Comparison of ENCODE assay signal across 8 mouse cellular contexts in the genomic region with DNA sequence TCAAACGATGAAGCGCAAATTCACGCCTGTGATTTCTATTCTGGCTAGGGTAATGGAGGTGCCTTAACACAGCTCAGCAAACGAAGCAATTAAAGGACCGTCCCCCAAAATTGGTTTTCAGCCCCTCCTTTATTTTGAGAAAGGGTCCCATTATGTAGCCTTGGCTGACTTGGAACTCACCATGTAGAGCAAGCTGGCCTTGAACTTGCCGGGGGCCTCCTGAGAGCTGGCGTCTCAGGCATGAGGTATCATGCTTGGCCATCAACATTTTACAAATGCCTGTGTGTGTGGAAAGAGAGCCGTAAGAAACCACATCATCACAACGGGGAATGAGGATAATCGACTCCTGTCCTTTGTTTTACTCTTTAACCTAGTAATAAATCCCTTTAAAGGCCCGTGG. TPM values are rescaled to one million over a fixed set of nuclear protein-coding genes. Genes with fewer than 3 reads are reported as not detected.
DNase-seq lines count a peak whose midpoint lies in the region; ATAC-seq lines count a peak whose summit lies in the region.

No protein-coding gene starts in this region.

- H3K4me3 ChIP-seq in heart, embryonic 16.5 days (ENCODE audit: low read length), result no peak overlapping the region; the same call in 1 of the 2 replicates
- H3K4me3 ChIP-seq in embryonic facial prominence, embryonic 15.5 days (replicated peaks), result peak overlapping the region; percentile 30; the same call in 1 of the 2 replicates
- H3K4me3 ChIP-seq in limb, embryonic 10.5 days, result peak overlapping the region; percentile 35
- H3K4me3 ChIP-seq in neural tube, embryonic 11.5 days (ENCODE audit: low read depth, low read length), result no peak overlapping the region

- no peak for DNase-seq in heart, postnatal 36 days
- DNase-seq in limb, embryonic 10.5 days (ENCODE audit: low spot score), result no peak
- DNase-seq in neural tube, embryonic 11.5 days (ENCODE audit: low spot score), result no peak
- DNase-seq in thymus, adult 18-20 months, result no peak
- DNase-seq in adrenal gland, adult (ENCODE audit: inconsistent age in 2 of 2, low spot score in 1 of 2), result no peak
- no peak for DNase-seq in cerebellum, postnatal 36 days

- H3K27ac ChIP-seq in heart, embryonic 16.5 days (ENCODE audit: low read length), result peak overlapping the region; percentile 46; the same call in 1 of the 2 replicates
- peak overlapping the region; percentile 56; the same call in 1 of the 2 replicates for H3K27ac ChIP-seq in embryonic facial prominence, embryonic 15.5 days (replicated peaks)
- peak overlapping the region; percentile 91 for H3K27ac ChIP-seq in limb, embryonic 10.5 days
- H3K27ac ChIP-seq in neural tube, embryonic 11.5 days (ENCODE audit: low read depth, low read length), result no peak overlapping the region

- H3K36me3 ChIP-seq in heart, embryonic 16.5 days (ENCODE audit: control insufficient read depth, insufficient read depth), result peaks cover 3% of the 10 kb centered on the region; the same call in 1 of the 2 replicates
- H3K36me3 ChIP-seq in embryonic facial prominence, embryonic 15.5 days, result no peaks in the 10 kb centered on the region
- no peaks in the 10 kb centered on the region for H3K36me3 ChIP-seq in limb, embryonic 10.5 days
- H3K36me3 ChIP-seq in neural tube, embryonic 11.5 days (ENCODE audit: control insufficient read depth, insufficient read depth, low read length), result no peaks in the 10 kb centered on the region

- no peak for ATAC-seq in heart, embryonic 16.5 days (replicated peaks; ENCODE audit: extremely low read depth, insufficient read depth, low FRiP score)
- no peak for ATAC-seq in embryonic facial prominence, embryonic 15.5 days (ENCODE audit: insufficient number of reproducible peaks, low FRiP score, low TSS enrichment, low read depth)
- no peak for ATAC-seq in neural tube, embryonic 11.5 days (ENCODE audit: insufficient read depth, low FRiP score, low TSS enrichment)

- no peaks in the 10 kb centered on the region for H3K27me3 ChIP-seq in heart, embryonic 16.5 days (ENCODE audit: control insufficient read depth, insufficient read depth, low read length)
- no peaks in the 10 kb centered on the region for H3K27me3 ChIP-seq in embryonic facial prominence, embryonic 15.5 days
- H3K27me3 ChIP-seq in limb, embryonic 10.5 days (ENCODE audit: low read depth, poor library complexity, severe bottlenecking), result no peaks in the 10 kb centered on the region
- H3K27me3 ChIP-seq in neural tube, embryonic 11.5 days (ENCODE audit: control insufficient read depth, insufficient read depth, low read length), result no peaks in the 10 kb centered on the region

- peak overlapping the region; percentile 63 for H3K4me2 ChIP-seq in heart, embryonic 16.5 days (ENCODE audit: low read depth, low read length)
- peak overlapping the region; percentile 46 for H3K4me2 ChIP-seq in embryonic facial prominence, embryonic 15.5 days (replicated peaks)
- peak overlapping the region; percentile 39; the same call in 1 of the 2 replicates for H3K4me2 ChIP-seq in neural tube, embryonic 11.5 days (ENCODE audit: low read depth)

- H3K9me3 ChIP-seq in heart, embryonic 16.5 days (replicated peaks; ENCODE audit: control insufficient read depth, low read length), result no peaks in the 10 kb centered on the region; the same call in 1 of the 2 replicates
- H3K9me3 ChIP-seq in embryonic facial prominence, embryonic 15.5 days (replicated peaks), result no peaks in the 10 kb centered on the region
- H3K9me3 ChIP-seq in limb, embryonic 10.5 days (replicated peaks), result no peaks in the 10 kb centered on the region
- H3K9me3 ChIP-seq in neural tube, embryonic 11.5 days (ENCODE audit: control insufficient read depth, low read length), result no peaks in the 10 kb centered on the region

- H3K9ac ChIP-seq in heart, embryonic 16.5 days (ENCODE audit: low read length), result peak overlapping the region; percentile 38; the same call in 1 of the 2 replicates
- H3K9ac ChIP-seq in embryonic facial prominence, embryonic 15.5 days, result no peak overlapping the region
- H3K9ac ChIP-seq in neural tube, embryonic 11.5 days (ENCODE audit: low read length), result no peak overlapping the region

- peaks cover 36% of the 10 kb centered on the region for H3K4me1 ChIP-seq in heart, embryonic 16.5 days (ENCODE audit: control insufficient read depth, insufficient read depth, low read length)
- H3K4me1 ChIP-seq in embryonic facial prominence, embryonic 15.5 days, result peaks cover 33% of the 10 kb centered on the region
- H3K4me1 ChIP-seq in limb, embryonic 10.5 days, result peaks cover 81% of the 10 kb centered on the region
- peaks cover 18% of the 10 kb centered on the region for H3K4me1 ChIP-seq in neural tube, embryonic 11.5 days (ENCODE audit: control insufficient read depth, insufficient read depth, low read length)

- intact Hi-C loops in heart, postnatal 36 days (cut with DNase I), result no loop called here

- 35% methylated on average over 11 of the region's 11 CpGs for WGBS in heart, embryonic 16.5 days
- 25% methylated on average over 11 of the region's 11 CpGs for WGBS in embryonic facial prominence, embryonic 15.5 days
- WGBS in limb, embryonic 10.5 days, result 19% methylated on average over 11 of the region's 11 CpGs
- 14% methylated on average over 11 of the region's 11 CpGs for WGBS in neural tube, embryonic 11.5 days

RNA-seq across cellular contexts. Expression of a gene that starts 23.5 kb away (rescaled TPM):
- 14.4 and 15.7 TPM in 2 replicates for polyA plus RNA-seq in heart, embryonic 16.5 days (2015; fragmentation: Nextera tagmentation; extraction: Ambion mirVana)
- 10 to 100 TPM; 22.3 to 36.3 TPM for total RNA-seq in heart, postnatal 36 days (2021)
- polyA plus RNA-seq in embryonic facial prominence, embryonic 15.5 days (2015; fragmentation: Nextera tagmentation; extraction: Ambion mirVana), result 17.8 and 20.0 TPM in 2 replicates
- polyA plus RNA-seq in limb, embryonic 10.5 days (2016; fragmentation: Nextera tagmentation; extraction: Ambion mirVana), result 27.4 and 31.0 TPM in 2 replicates
- polyA plus RNA-seq in neural tube, embryonic 11.5 days (2014; fragmentation: Nextera tagmentation; extraction: Ambion mirVana), result 23.1 and 24.3 TPM in 2 replicates

Comparison
In these comparisons a context has a peak if more than half of its experiments do, and no peak if none do; other contexts are left out.
1. H3K4me3 ChIP-seq: peak in embryonic facial prominence, embryonic 15.5 days (single experiment) and limb, embryonic 10.5 days (single experiment); none in heart, embryonic 16.5 days (single experiment) and neural tube, embryonic 11.5 days (single experiment).
2. Peak in every context shown above with its lines, with median percentiles within 50 percentile points of each other: H3K4me2 ChIP-seq.